Mouse (Mus musculus): ENCODE measurements around the gene Sox30. TPM values are rescaled to one million over a fixed set of nuclear protein-coding genes. Genes with fewer than 3 reads are reported as not detected.

Sox30 gene
- polyA plus RNA-seq, 2 experiments: 0.45 to 0.54 TPM

DNA sequence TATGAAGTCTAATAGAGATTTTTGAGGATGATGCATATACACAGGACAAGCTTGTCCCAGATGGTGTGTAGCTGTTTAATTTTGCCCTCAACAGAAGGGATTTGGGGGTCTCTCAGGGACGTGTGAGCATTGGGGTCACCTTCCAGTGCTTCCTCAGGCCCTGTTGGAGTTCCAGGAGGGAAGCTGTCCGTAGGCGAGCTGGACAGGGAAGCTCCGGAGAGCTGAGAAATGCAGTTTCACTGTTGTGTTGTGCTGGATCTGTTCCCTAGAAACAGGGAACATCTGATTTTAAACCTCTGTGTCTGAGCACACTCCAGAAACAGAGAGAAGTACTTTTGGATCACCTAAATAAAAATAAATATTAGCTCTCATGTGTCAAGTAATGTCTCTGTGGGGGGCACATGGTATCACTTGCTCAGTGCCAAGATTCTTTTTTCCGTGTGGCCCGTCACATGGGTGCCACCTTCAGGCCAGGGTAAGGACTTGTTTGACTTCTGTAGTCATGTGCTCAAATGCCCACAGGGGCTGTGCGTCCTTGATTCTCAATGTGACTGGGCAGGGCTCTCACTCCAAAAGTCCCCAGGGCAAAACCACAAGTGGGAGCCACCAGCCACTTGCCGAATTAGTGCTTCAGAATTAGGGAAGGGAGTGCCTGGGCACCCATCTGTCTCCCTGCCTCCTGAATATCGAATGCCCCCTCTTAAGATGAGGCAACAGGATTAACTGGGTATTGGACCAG is 83.1 kb downstream of the Sox30 start:
- no peak for TF ChIP-seq POLR2A (IDR thresholded peaks at IDR 0.05; ENCODE audit: borderline replicate concordance, extremely low read depth, insufficient read depth, insufficient read length)
- H3K27me3 ChIP-seq (ENCODE audit: control insufficient read depth, insufficient read depth, low read length): no peaks in the 10 kb centered on the region
- DNase-seq (ENCODE audit: low spot score): no peak
- peaks cover 19% of the 10 kb centered on the region; the same call in 1 of the 2 replicates for H3K36me3 ChIP-seq (ENCODE audit: control insufficient read depth, insufficient read depth, low read length)
- no peak overlapping the region for H3K4me3 ChIP-seq (replicated peaks; ENCODE audit: low read length)
- no peak overlapping the region for H3K9ac ChIP-seq (ENCODE audit: low read depth, low read length, severe bottlenecking)
- ATAC-seq (ENCODE audit: low FRiP score, low read depth): no peak
- WGBS: 68% methylated on average over 9 of the region's 9 CpGs
- H3K4me2 ChIP-seq (replicated peaks; ENCODE audit: low read depth, low read length, severe bottlenecking): no peak overlapping the region
- 0 out of 2 replicates have a peak, but pooled peaks cover 7% of the 10 kb centered on the region for H3K4me1 ChIP-seq (ENCODE audit: control insufficient read depth, insufficient read depth, low read length)
- no peaks in the 10 kb centered on the region for H3K9me3 ChIP-seq (ENCODE audit: control insufficient read depth, low read length)
- no peak overlapping the region for H3K27ac ChIP-seq (replicated peaks; ENCODE audit: low read depth, low read length)

DNA sequence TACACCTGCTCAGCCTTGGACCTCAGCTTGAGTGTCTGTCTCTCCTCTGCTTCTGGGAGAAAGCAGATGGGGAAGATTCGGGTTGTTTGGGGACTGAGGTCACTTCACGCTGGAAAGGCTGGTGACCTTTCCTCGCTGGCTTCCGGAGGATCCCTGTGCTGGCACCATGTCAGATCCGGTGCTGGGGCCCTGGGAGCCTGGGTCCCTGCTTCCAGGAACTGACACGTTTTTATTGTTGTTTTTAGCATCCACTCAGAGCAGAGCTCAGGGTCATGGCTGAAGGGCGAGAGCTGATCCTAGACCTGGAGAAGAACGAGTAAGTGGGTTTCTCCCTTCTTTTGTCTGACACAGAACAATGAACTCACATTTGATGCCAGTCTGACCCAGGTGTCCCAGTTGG is 84.7 kb downstream of the Sox30 start:
- Histone ChIP-seq H3K36me3 (ENCODE audit: control insufficient read depth, insufficient read depth, low read length) (peaks cover 19% of the 10 kb centered on the region; the same call in 1 of the 2 replicates), H3K27me3 (ENCODE audit: control insufficient read depth, insufficient read depth, low read length) (no peaks in the 10 kb centered on the region), H3K4me2 (replicated peaks; ENCODE audit: low read depth, low read length, severe bottlenecking) (no peak overlapping the region), H3K9me3 (ENCODE audit: control insufficient read depth, low read length) (no peaks in the 10 kb centered on the region), H3K9ac (ENCODE audit: low read depth, low read length, severe bottlenecking) (peak overlapping the region; percentile 12; the same call in 1 of the 2 replicates), H3K4me1 (ENCODE audit: control insufficient read depth, insufficient read depth, low read length) (peaks cover 19% of the 10 kb centered on the region), H3K27ac (replicated peaks; ENCODE audit: low read depth, low read length) (peak overlapping the region; percentile 48; the same call in 1 of the 2 replicates), H3K4me3 (replicated peaks; ENCODE audit: low read length) (no peak overlapping the region)
- 55% methylated on average over 8 of the region's 8 CpGs for whole genome bisulfite sequencing
- ATAC-seq (ENCODE audit: low FRiP score, low read depth) (no peak), DNase-seq (ENCODE audit: low spot score) (no peak)
- TF ChIP-seq POLR2A (IDR thresholded peaks at IDR 0.05; ENCODE audit: borderline replicate concordance, extremely low read depth, insufficient read depth, insufficient read length): no peak

- no peak overlapping the region for H3K4me2 ChIP-seq (replicated peaks; ENCODE audit: low read depth, low read length, severe bottlenecking)
- H3K9me3 ChIP-seq (ENCODE audit: control insufficient read depth, low read length): no peaks in the 10 kb centered on the region
- no peak for TF ChIP-seq POLR2A (IDR thresholded peaks at IDR 0.05; ENCODE audit: borderline replicate concordance, extremely low read depth, insufficient read depth, insufficient read length)
- H3K27ac ChIP-seq (replicated peaks; ENCODE audit: low read depth, low read length): peak overlapping the region; percentile 48; the same call in 1 of the 2 replicates
- H3K4me1 ChIP-seq (ENCODE audit: control insufficient read depth, insufficient read depth, low read length): peaks cover 25% of the 10 kb centered on the region
- H3K9ac ChIP-seq (ENCODE audit: low read depth, low read length, severe bottlenecking): no peak overlapping the region
- DNase-seq (ENCODE audit: low spot score): peak; percentile 36
- peaks cover 19% of the 10 kb centered on the region; the same call in 1 of the 2 replicates for H3K36me3 ChIP-seq (ENCODE audit: control insufficient read depth, insufficient read depth, low read length)
- ATAC-seq (ENCODE audit: low FRiP score, low read depth): 0 out of 2 replicates have a peak, but pooled peaks have one; percentile 14
- 55% methylated on average over 21 of the region's 21 CpGs for WGBS
- H3K4me3 ChIP-seq (replicated peaks; ENCODE audit: low read length): no peak overlapping the region
- H3K27me3 ChIP-seq (ENCODE audit: control insufficient read depth, insufficient read depth, low read length): no peaks in the 10 kb centered on the region
Observed at GRCm38 (mm10) chr11:46065201-46066011, 85.3 kb downstream of the Sox30 start.

Other genes with a start within 250 kb of the Sox30 start
- gene Clint1, start 128.3 kb upstream of the Sox30 start, polyA plus RNA-seq (2012; rRNA removed): 99.8 and 102 TPM in 2 replicates
- 77.3 and 81.3 TPM in 2 replicates for gene Clint1, start 128.3 kb upstream of the Sox30 start, polyA plus RNA-seq (2014; fragmentation: Nextera tagmentation; extraction: Ambion mirVana)
- 7.2 and 8.4 TPM in 2 replicates for gene Lsm11, start 35.4 kb upstream of the Sox30 start, polyA plus RNA-seq (2012; rRNA removed)
- gene Lsm11, start 35.4 kb upstream of the Sox30 start, polyA plus RNA-seq (2014; fragmentation: Nextera tagmentation; extraction: Ambion mirVana): 8.2 TPM in 2 replicates
- gene Thg1l, start 24.8 kb upstream of the Sox30 start, polyA plus RNA-seq (2012; rRNA removed): 14.8 and 15.0 TPM in 2 replicates
- 11.2 and 11.6 TPM in 2 replicates for gene Thg1l, start 24.8 kb upstream of the Sox30 start, polyA plus RNA-seq (2014; fragmentation: Nextera tagmentation; extraction: Ambion mirVana)
- gene Gm12166, start 72.0 kb downstream of the Sox30 start, polyA plus RNA-seq (2012; rRNA removed): 4.8 and 5.5 TPM in 2 replicates
- 4.2 and 4.7 TPM in 2 replicates for gene Gm12166, start 72.0 kb downstream of the Sox30 start, polyA plus RNA-seq (2014; fragmentation: Nextera tagmentation; extraction: Ambion mirVana)
- gene Adam19, start 75.7 kb downstream of the Sox30 start, polyA plus RNA-seq (2012; rRNA removed): 29.3 and 34.0 TPM in 2 replicates
- 13.3 and 14.3 TPM in 2 replicates for gene Adam19, start 75.7 kb downstream of the Sox30 start, polyA plus RNA-seq (2014; fragmentation: Nextera tagmentation; extraction: Ambion mirVana)
- gene Nipal4, start 186.2 kb downstream of the Sox30 start, polyA plus RNA-seq (2012; rRNA removed): 2.6 and 3.2 TPM in 2 replicates
- 4.3 and 4.5 TPM in 2 replicates for gene Nipal4, start 186.2 kb downstream of the Sox30 start, polyA plus RNA-seq (2014; fragmentation: Nextera tagmentation; extraction: Ambion mirVana)